Mouse (Mus musculus): Measurements from ENCODE around the gene St6galnac3.

St6galnac3 gene

GRCm38 (mm10) chr3:153584836-153585235, 140.1 kb downstream of the St6galnac3 start:
- no peak for DNase-seq (ENCODE audit: low read depth, low spot score)

DNA sequence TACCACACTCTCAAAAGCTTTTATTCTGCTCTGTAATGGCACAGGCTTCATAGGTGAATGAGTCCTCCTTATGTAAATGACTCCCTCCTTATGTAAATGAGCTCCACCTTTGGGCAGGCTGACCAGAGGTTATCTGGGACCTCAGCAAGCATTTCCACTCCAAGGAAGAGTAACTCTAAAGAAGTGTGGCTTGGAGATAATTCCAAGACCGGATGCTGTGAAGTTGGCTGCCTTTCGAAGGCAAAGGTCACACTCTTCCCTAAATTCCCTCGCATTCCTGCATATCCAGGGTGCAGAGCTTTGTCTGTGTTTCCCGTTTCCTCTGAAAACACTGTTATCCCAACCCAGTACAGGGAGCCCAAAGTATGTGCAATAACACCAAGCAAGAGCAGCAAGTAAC, 142.9 kb downstream of the St6galnac3 start:
- DNase-seq (ENCODE audit: low read depth, low spot score): no peak

DNA sequence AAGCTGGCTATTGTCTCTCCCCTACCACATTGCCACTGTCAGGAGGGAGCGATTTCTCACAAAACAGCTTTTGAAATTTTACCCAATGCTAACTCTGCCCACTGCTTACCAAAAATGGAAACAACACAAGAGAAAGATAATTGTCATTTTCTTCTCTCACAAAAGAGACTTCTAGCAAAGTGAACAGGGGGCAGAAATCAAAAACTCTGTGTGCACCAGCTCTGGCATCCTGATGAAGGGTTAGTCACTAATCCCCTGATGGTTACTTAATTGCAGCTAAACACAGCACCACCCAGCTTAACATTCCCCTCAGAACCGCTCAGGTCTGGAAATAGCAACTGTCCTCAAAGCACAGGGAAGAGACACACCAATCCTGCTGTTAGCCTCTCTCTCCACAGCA, 144.3 kb downstream of the St6galnac3 start:
- DNase-seq (ENCODE audit: low read depth, low spot score): no peak

DNA sequence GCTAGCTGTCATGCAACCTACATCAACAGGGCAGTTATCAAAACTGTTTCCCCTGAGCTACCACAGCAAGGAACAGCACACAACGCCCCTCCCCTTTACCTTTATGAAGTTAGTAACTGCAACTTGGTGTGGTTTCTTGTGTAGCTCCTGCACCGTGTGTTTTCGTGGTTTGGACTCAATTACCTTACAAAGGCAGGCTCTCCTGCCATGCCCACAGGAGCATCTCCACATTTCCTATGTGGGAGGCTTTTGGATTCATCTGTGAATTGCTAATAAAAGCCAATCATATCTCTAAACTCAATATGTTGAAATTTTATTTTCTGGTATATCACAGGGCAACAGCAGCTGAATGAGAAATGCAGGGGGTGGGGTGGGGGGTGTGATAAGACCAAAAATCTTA, 144.8 kb downstream of the St6galnac3 start:
- DNase-seq (ENCODE audit: low read depth, low spot score): no peak

DNA sequence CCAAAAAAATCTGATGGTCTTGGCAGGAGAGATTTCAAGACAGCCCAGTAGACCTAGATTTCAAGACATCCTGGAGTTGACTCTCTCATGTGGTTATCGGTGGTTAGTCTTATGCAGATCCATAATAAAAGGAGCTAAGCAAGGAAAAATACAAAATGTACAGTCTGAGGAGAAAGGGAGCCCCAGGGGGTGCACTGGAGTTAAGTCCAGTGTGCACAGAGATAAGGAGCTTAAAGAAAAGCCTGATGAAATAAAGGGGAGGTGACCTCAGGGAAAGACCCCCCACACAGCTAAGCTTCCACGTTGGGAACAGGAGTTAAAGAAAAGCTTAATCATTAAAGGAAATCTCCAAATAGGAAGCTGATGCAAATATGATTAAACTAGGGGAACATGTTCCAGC, 147.7 kb downstream of the St6galnac3 start:
- DNase-seq (ENCODE audit: low read depth, low spot score): no peak

GRCm38 (mm10) chr3:153571152-153571551, 153.8 kb downstream of the St6galnac3 start:
- no peak for DNase-seq (ENCODE audit: low read depth, low spot score)

- no peak for DNase-seq (ENCODE audit: low read depth, low spot score)
Observed at GRCm38 (mm10) chr3:153568815-153569214, 156.2 kb downstream of the St6galnac3 start.

- DNase-seq (ENCODE audit: low read depth, low spot score): no peak
Observed at GRCm38 (mm10) chr3:153567913-153568312, 157.1 kb downstream of the St6galnac3 start.

DNA sequence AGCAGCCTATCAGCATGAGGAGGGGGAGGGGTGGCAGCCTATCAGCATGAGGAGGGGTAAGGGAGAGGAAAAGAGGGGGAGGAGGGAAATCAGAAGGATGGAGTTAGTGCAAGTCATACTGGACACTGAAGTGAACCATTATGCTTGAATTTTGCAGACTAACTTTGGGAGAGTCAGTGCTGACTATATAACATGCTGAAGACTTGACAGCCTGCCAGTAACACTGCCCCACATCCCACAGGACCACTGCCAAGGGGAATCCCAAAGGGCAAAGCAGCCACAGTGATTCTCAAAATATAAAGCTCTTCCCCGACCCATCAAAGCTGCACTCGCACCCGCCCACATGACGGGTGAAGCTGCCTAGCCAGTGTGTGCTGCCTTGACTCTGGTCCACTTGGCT, 157.5 kb downstream of the St6galnac3 start:
- no peak for DNase-seq (ENCODE audit: low read depth, low spot score)

DNA sequence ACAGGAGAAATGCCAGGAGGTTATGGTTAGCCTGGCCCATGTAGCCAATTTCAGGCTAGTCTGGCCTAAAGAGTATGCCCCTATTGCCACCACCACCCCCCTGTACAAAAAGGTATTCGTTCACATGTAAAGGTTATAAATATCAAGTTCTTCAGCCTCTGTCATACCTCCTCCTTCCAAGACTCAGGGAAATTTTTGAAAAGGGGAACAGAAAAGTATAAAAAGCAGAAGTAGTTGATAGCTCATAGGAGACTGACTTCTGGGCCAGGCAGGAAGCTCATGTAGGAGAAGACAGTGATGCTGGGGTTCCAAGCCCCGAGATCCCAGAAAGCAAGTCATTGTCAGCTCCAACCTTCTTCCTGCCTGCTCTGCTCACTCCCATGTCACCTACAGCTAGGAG, 158.9 kb downstream of the St6galnac3 start:
- DNase-seq (ENCODE audit: low read depth, low spot score): no peak

GRCm38 (mm10) chr3:153560897-153561296, 164.1 kb downstream of the St6galnac3 start:
- no peak for DNase-seq (ENCODE audit: low read depth, low spot score)

DNA sequence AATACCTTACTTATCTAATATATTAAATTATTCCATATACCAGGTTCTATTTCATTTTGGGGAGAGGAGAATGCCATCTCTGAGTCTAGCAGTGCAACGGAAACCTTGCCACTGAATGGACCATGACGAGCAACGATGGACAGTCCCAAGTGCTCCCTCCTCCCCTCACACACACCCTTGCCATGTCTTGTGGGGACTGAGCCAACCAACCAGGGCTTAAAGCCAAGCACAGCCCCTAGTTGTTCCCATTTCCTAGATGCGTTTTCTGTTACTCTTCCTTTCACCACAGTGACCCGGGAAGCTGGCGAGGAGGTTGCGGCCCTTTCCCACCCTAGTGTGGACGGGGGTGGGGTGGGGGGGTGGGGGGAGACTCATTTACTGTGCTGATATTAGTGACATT, 165.4 kb downstream of the St6galnac3 start:
- no peak for DNase-seq (ENCODE audit: low read depth, low spot score)

DNA sequence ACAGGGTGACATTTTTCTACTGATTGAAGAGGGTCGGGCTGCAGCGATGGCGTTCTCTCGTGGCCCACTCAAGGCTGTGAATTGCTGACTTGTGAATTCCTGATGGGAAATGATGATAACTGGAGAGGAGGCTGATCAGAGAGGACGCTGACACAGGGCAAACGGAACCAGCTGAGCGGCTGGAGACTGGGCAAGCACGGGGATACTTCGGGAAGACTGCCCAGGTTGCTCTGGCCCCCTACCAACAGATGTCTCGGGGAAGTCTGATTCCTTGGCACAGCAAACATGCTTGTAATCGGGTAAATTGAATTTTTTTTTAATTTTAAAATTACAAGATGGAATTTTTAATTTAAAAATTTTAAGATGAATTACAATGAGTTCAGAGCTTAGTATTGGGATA, 168.4 kb downstream of the St6galnac3 start:
- no peak for DNase-seq (ENCODE audit: low read depth, low spot score)

DNA sequence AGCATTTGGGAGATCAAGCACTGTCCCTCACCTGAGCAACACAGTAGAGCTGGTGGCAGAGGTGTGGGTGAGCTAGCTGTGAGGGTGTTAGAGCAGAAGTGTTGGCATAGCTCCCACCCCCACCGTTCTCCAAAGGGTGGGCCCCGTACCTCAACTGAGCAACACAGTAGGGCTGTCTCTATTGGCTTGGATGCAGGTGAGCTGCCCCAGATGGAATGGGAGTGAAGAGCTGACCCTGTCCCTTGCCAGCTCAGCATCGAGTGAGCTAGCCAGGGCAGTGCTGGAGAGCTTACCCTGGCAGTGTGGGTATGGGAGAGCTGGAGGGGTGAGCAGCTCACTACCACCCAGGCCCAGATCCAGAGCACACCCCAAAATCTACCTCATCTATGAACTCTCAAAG, 171.3 kb downstream of the St6galnac3 start:
- DNase-seq (ENCODE audit: low read depth, low spot score): no peak

DNA sequence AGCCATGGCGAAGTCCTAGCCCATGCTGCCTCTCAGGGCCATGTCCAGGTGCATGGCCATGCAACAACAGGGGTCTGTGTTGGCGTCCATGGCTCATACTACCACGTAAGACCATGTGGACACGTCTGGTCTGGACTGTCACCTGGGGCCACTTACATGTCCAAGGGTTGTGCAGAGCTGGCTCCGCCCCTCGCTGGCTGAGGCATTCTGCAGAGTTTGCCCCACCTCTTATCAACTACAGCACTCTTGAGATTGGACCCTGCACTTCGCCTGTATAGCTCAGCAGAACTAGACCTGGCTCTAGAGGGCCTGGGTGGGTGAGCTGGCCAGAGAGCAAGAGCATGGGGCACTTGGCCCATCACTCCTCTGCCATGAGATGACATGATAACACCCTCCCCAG, 171.7 kb downstream of the St6galnac3 start:
- no peak for DNase-seq (ENCODE audit: low read depth, low spot score)

- DNase-seq (ENCODE audit: low read depth, low spot score): no peak
Observed at GRCm38 (mm10) chr3:153546936-153547683, 177.9 kb downstream of the St6galnac3 start.

DNA sequence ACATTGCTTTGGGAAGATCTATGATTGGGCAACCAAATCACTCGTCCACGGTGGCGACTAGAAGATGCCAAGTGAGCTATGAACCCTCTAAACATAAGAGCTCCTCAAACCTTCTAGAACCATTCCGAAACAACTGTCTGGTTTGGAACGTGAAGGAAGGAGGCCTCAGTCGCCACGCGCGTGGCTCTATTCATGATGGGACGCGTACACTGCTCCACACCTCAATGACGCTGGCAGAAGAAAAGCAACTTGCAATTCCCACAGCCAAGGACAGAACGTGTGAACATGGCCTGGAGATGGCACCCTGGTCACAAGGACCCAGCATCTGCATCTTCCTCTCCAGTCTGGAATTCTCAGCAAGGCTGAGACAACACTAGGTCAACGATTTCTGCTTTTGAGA, 185.1 kb downstream of the St6galnac3 start:
- DNase-seq (ENCODE audit: low read depth, low spot score): no peak

GRCm38 (mm10) chr3:153538396-153538795, 186.6 kb downstream of the St6galnac3 start:
- DNase-seq (ENCODE audit: low read depth, low spot score): no peak

DNA sequence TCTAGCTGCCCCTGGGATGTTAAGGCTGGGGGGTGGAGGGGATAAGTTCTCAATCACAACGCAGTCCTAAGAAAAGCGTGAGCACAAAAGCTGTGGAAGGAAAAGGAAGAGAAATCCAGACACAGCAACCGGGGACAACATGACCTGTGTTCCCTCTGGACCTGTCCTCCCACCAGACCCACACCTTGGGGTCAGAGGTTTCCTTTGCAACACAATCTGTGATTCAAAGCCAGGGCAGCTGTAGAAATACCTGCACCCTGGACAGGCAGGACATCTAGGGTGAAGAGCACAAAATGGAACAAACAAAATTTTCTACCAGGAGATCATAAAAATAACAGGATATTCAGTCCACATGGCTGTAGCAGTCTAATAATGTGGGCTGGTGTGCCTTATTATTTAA, 187.5 kb downstream of the St6galnac3 start:
- DNase-seq (ENCODE audit: low read depth, low spot score): no peak

DNA sequence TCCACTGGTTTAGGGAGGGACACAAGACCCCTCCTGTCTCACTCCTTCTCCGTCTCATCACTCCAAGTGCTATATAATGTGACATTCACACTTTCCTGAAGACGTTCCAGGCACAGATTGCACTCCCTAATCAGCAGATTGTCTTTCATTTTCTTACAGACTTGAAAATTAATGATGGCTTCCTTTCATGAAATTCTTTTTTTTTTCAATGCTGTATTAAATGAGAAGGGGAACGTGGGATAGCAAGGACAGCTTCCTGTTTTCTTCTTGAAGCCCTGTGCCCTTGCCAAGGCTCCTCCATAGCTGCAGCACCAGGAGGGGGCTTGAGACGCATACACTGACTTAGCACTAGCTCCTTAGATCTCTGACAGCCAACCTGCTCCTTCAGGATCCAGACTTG, 188.7 kb downstream of the St6galnac3 start:
- DNase-seq (ENCODE audit: low read depth, low spot score): no peak

- no peak for DNase-seq (ENCODE audit: low read depth, low spot score)
Observed at GRCm38 (mm10) chr3:153529174-153529573, 195.8 kb downstream of the St6galnac3 start.

DNA sequence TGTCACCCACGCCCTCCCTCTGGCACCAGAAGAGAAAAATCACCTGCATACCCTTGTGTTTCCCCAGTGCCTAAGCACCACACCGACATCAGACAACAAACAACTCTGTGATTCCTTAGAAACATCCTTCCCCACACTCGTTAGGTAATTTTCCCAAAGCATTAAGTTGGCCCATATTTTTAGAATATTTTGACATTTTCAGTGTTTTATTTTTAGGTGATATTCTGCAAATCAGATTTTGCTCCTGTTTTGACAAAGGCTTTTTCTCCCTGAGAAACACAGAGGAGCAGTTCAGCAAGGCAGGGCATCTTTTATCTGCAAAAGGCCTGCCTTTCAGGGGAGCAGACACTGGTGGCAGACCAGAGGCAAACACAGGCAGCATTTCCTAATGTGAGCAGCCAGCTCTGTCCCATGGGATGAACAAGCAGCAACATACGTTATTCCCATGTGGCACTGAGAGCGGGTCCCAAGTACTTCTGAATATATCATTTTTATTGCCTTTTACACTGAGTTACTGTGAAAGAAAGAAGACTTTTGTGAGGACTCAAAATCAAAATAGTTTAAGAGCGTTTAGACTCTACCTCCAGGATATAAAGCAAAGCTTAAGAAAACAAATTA, 199.7 kb downstream of the St6galnac3 start:
- DNase-seq (ENCODE audit: low read depth, low spot score): no peak

GRCm38 (mm10) chr3:153516848-153517247, 208.1 kb downstream of the St6galnac3 start:
- no peak for DNase-seq (ENCODE audit: low read depth, low spot score)
